Mouse (Mus musculus): ENCODE data around the gene Ptprcap.

DNA sequence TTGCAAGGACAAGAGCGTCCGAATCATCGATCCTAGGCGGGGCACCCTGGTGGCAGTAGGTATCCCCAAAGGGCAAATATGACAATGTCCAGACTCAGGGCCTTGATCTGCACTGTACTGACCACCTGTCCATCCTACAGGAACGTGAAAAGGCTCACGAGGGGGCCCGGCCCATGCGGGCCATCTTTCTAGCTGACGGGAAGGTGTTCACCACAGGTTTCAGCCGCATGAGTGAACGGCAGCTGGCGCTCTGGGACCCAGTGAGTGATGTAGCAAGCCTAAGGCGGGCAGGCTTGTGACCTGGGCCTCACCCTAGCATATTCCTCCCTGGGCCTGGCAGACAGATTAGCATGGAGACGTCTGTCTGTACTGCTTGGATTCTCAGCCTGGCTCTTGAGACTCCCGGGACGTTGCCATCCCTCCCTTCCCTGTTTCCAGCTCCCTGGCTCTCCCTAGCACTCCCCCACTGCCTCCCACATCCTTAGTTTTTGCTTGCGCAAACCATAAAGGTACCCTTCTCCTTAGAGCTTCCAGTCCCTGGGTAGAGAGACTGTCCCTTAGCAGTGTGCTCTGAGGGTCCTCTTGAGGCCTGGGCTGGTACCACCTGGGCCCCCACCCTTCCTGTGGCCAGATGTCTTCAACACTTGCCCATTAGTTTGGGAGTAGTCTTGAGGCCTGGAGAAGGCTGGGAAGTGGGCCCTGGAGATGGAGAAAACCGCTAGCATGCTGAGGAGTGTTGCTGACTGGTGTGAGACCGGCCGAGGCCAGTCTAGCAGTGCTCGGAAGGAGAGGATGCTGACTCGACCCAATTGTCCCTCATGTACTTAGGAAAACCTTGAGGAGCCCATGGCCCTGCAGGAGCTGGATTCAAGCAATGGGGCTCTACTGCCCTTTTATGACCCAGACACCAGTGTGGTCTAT lies 2.6 kb upstream of the Ptprcap start:
- no peak for TF ChIP-seq CTCF (IDR thresholded peaks at IDR 0.05; ENCODE audit: low read depth, low read length)
- TF ChIP-seq EP300 (IDR thresholded peaks at IDR 0.05; ENCODE audit: insufficient read depth, low read depth, low read length) = no peak
- TF ChIP-seq POLR2A (IDR thresholded peaks at IDR 0.05; ENCODE audit: insufficient read depth, low read length) = no peak
